Mouse (Mus musculus) hindbrain, embryonic 14.5 days (tissue): ENCODE data around the gene Gm11127. TPM values are rescaled to one million over a fixed set of nuclear protein-coding genes. Genes with fewer than 3 reads are reported as not detected.

Source experiments
- ATAC-seq: fragments of 200-750 bp; cut with Nextera tagmentation; 2 replicates; pipeline ENCODE4 v1.8.0; 2017; ENCODE audit warnings: moderate number of reproducible peaks, mild to moderate bottlenecking, moderate TSS enrichment, moderate library complexity; ENCODE audit not compliant: low FRiP score
- DNase-seq: peaks from one replicate; pipeline ENCODE4 v3.0.0-alpha.2; 2015; ENCODE audit warnings: low spot score
- H3K27ac ChIP-seq: fragments of 300-500 bp; sonication (generic); 2 replicates; pipeline ENCODE4 v1.5.1; 2014; ENCODE audit warnings: mild to moderate bottlenecking, moderate library complexity
- H3K27me3 ChIP-seq: fragments of 300-500 bp; sonication (generic); 2 replicates; pipeline ENCODE4 v1.6.1; 2014; ENCODE audit warnings: mild to moderate bottlenecking, low read length, mixed read lengths; ENCODE audit not compliant: control insufficient read depth, insufficient read depth
- H3K36me3 ChIP-seq: fragments of 300-500 bp; sonication (generic); replicated peaks from 2 replicates; pipeline ENCODE4 v1.6.1; 2014; ENCODE audit not compliant: control insufficient read depth, insufficient read depth
- H3K4me1 ChIP-seq: fragments of 300-500 bp; sonication (generic); replicated peaks from 2 replicates; pipeline ENCODE4 v1.6.1; 2014; ENCODE audit warnings: antibody characterized with exemption, low read length, mixed read lengths; ENCODE audit not compliant: control insufficient read depth, insufficient read depth
- H3K4me2 ChIP-seq: fragments of 300-500 bp; sonication (generic); replicated peaks from 2 replicates; pipeline ENCODE4 v1.6.1; 2014; ENCODE audit warnings: mild to moderate bottlenecking, moderate library complexity
- H3K4me3 ChIP-seq: fragments of 300-500 bp; sonication (generic); replicated peaks from 2 replicates; pipeline ENCODE4 v1.5.1; 2014; ENCODE audit warnings: mild to moderate bottlenecking, low read length
- H3K9ac ChIP-seq: fragments of 300-500 bp; sonication (generic); 2 replicates; pipeline ENCODE4 v1.6.1; 2014
- H3K9me3 ChIP-seq: fragments of 300-500 bp; sonication (generic); 2 replicates; pipeline ENCODE4 v1.6.1; 2016; ENCODE audit warnings: low read length; ENCODE audit not compliant: control insufficient read depth
- WGBS: fragments of 180-500 bp; shearing (Covaris S2); extraction: QIAGEN DNeasy Blood & Tissue Kit; methylation state at CpG from one replicate; pipeline ENCODE4 v1.1.7; 2014; 5-methylcytosine and 5-hydroxymethylcytosine counted together
- polyA plus RNA-seq: library from polyadenylated mRNA; unstranded; fragments of >200 nt; fragmentation: Nextera tagmentation; extraction: Ambion mirVana; gene quantifications from 2 replicates; pipeline ENCODE4 v1.2.1, GENCODE M21; 2014

Gene Gm11127
- polyA plus RNA-seq, 1 experiment from 2014 or later = 0.25 TPM

- ATAC-seq = no peak
- no peak overlapping the region for H3K27ac ChIP-seq
- WGBS = 90% methylated on average over 5 of the region's 5 CpGs
- no peak for DNase-seq
- H3K4me1 ChIP-seq = no peaks in the 10 kb centered on the region
- no peak overlapping the region for H3K9ac ChIP-seq
- H3K4me3 ChIP-seq = no peak overlapping the region
- no peak overlapping the region for H3K4me2 ChIP-seq
- H3K27me3 ChIP-seq = no peaks in the 10 kb centered on the region
- H3K9me3 ChIP-seq = no peaks in the 10 kb centered on the region
- H3K36me3 ChIP-seq = peaks cover 19% of the 10 kb centered on the region
These were observed 41.1 kb downstream of the Gm11127 start for GRCm38 (mm10) chr17:36017046-36017445.

GRCm38 (mm10) chr17:36014977-36015376 lies 43.2 kb downstream of the Gm11127 start:
- DNase-seq (no peak), ATAC-seq (no peak)
- Histone ChIP-seq H3K9ac (no peak overlapping the region), H3K4me3 (no peak overlapping the region), H3K27me3 (no peaks in the 10 kb centered on the region), H3K27ac (no peak overlapping the region), H3K9me3 (no peaks in the 10 kb centered on the region), H3K4me2 (no peak overlapping the region), H3K36me3 (peaks cover 19% of the 10 kb centered on the region), H3K4me1 (no peaks in the 10 kb centered on the region)
- 98% methylated on average over 5 of the region's 5 CpGs for WGBS

Other genes starting within 250 kb of the Gm11127 start
- 6.6 and 7.5 TPM in 2 replicates for gene Ier3, start 236.7 kb downstream of the Gm11127 start, polyA plus RNA-seq
- gene Flot1, start 235.1 kb downstream of the Gm11127 start, polyA plus RNA-seq = 86.3 and 96.6 TPM in 2 replicates
- 1,664 and 1,709 TPM in 2 replicates for gene Tubb5, start 220.1 kb downstream of the Gm11127 start, polyA plus RNA-seq
- gene Mdc1, start 216.9 kb downstream of the Gm11127 start, polyA plus RNA-seq = 9.2 and 10.7 TPM in 2 replicates
- gene Nrm, start 197.1 kb downstream of the Gm11127 start, polyA plus RNA-seq = 18.2 and 20.3 TPM in 2 replicates
- 18.8 and 20.7 TPM in 2 replicates for gene Ppp1r18, start 192.8 kb downstream of the Gm11127 start, polyA plus RNA-seq
- 25.8 and 29.0 TPM in 2 replicates for gene Dhx16, start 178.6 kb downstream of the Gm11127 start, polyA plus RNA-seq
- 55.3 and 57.5 TPM in 2 replicates for gene 2310061I04Rik, start 160.9 kb downstream of the Gm11127 start, polyA plus RNA-seq
- gene Atat1, start 148.3 kb downstream of the Gm11127 start, polyA plus RNA-seq = 387 and 408 TPM in 2 replicates
- gene Mrps18b, start 142.0 kb downstream of the Gm11127 start, polyA plus RNA-seq = 61.4 and 63.6 TPM in 2 replicates
- gene Ppp1r10, start 141.9 kb downstream of the Gm11127 start, polyA plus RNA-seq = 34.8 and 37.9 TPM in 2 replicates
- 65.5 and 74.9 TPM in 2 replicates for gene Abcf1, start 88.6 kb downstream of the Gm11127 start, polyA plus RNA-seq
- 46.8 and 52.2 TPM in 2 replicates for gene Gnl1, start 78.5 kb downstream of the Gm11127 start, polyA plus RNA-seq
- gene Prr3, start 78.1 kb downstream of the Gm11127 start, polyA plus RNA-seq = 70.4 and 83.1 TPM in 2 replicates
- 9.1 and 11.7 TPM in 2 replicates for gene H2-T24, start 37.8 kb downstream of the Gm11127 start, polyA plus RNA-seq
- gene H2-T23, start 25.5 kb downstream of the Gm11127 start, polyA plus RNA-seq = 3.0 and 4.1 TPM in 2 replicates
- 7.2 and 8.0 TPM in 2 replicates for gene H2-T22, start 15.6 kb downstream of the Gm11127 start, polyA plus RNA-seq
- gene Gm6034, start 15.4 kb downstream of the Gm11127 start, polyA plus RNA-seq = not detected in 2 replicates
- not detected in 2 replicates for gene Gm19684, start 63.3 kb upstream of the Gm11127 start, polyA plus RNA-seq
- gene Gm7030, start 71.1 kb upstream of the Gm11127 start, polyA plus RNA-seq = not detected in 2 replicates
- gene Gm8909, start 110.2 kb upstream of the Gm11127 start, polyA plus RNA-seq = not detected in 2 replicates
- gene H2-T3, start 131.9 kb upstream of the Gm11127 start, polyA plus RNA-seq = not detected in 2 replicates
- 132 and 151 TPM in 2 replicates for gene Rpp21, start 199.7 kb upstream of the Gm11127 start, polyA plus RNA-seq
- 19.7 and 19.8 TPM in 2 replicates for gene Trim39, start 213.9 kb upstream of the Gm11127 start, polyA plus RNA-seq
- 0.18 and 0.23 TPM in 2 replicates for gene H2-M10.2, start 228.1 kb upstream of the Gm11127 start, polyA plus RNA-seq